Mouse (Mus musculus) left cerebral cortex, adult 9 months (tissue): ENCODE results near the gene Slc6a3.

Source experiments
- DNase-seq, 2 experiments: peaks; one replicate each; pipeline ENCODE4 v3.0.0; 2022; ENCODE audit warnings: low spot score in 2 of 2

The Slc6a3 gene

DNA sequence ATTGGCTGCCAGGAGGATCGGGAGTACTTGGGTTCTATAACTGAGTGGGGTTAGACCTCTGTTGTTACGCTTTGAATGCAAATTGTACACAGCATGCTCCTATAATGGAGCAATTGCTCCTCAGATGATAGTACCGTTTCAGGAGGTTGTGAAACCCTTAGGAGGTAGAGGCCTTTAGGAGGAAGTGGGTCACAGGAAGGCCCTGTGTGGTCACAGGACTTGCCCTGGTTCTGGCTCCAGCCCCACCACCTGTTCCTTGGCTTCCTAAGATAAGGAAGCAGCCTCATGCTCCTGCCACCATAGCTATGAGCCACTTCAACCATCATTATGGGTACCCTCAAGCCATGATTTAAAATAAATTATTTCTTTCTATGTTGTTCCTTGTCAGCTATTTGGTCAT, 54.9 kb downstream of the Slc6a3 start:
- no peak for DNase-seq

GRCm38 (mm10) chr13:73592546-73592945, 56.0 kb downstream of the Slc6a3 start:
- no peak for DNase-seq

DNA sequence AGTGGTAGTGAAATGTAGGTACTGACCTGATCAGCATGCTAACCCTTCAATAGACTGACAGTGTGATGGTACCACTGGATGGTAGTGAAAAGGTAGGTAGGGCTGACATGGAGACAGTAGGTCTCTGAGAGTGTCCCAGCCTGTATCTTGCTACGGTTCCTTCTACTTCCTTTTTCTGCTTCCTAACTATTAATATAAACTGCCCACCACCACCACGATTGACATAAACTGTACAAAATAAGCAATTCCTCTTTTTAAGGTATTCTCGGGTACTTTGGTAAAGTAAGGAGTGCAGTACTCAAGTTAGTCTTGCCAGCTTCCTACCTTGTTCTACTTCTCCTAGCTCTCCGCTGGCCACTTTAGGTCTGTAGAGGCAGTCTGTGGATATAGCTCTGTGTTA, 59.7 kb downstream of the Slc6a3 start:
- no peak for DNase-seq

GRCm38 (mm10) chr13:73600217-73600616, 63.7 kb downstream of the Slc6a3 start:
- no peak for DNase-seq

- DNase-seq = no peak
Measured at GRCm38 (mm10) chr13:73603046-73603445, 66.5 kb downstream of the Slc6a3 start.

DNA sequence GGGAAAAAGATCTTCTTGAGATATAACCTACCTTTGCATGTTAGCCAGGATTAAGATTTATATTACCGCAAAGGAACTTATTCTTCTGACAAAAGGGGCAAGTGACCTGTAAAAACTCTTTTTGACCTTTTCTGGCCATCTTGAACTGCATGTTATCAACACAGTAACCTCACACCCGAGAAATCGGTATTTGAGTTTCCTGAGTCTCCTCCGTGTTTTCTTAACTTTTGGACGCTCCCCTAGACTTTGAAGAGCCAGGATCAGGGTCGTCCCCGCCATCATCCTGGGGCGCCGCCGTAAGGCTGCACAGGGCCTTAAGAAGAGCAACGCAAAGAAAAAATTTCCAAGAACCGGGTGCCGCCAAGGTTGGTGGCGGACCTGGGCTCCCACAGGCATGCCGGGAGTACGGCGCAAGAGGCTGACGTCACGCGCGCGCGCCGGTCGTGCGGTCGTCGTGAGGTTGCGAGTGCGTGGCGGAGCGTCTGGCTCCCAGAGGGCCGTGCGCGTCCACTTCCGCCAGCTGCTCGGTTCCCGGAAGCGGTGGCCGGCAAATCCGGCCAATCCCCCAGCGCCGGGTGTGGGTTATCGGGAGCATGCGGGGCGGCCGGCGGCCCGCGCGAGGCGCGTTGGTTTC, 67.1 kb downstream of the Slc6a3 start, which contains the start of gene Clptm1l:
Gene Clptm1l, plus strand, starts transcription at position 485 of the 634 bp plus-strand sequence.
- peak; percentile 92 to 97 for DNase-seq

GRCm38 (mm10) chr13:73604156-73604957, 67.8 kb downstream of the Slc6a3 start:
- peak in 1 of 2 experiments; percentile 31 for DNase-seq

DNA sequence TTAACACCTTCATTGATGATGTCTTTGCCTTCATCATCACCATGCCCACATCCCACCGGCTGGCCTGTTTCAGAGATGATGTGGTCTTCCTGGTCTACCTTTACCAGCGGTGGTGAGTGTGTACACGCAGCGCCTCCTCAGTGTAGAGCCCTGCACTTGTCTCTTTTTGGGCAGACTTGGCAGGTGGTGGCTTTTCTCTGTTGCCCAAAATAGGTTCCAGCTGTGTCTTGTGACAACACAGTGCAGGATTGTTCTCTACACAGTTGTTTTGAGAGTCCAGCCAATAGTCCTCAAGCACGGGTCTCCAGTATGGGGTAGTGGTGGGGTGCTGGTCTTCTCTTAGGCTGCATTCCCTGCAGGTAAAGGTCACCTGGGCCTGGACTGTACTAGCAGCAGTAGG, 81.9 kb downstream of the Slc6a3 start:
- DNase-seq = no peak

DNA sequence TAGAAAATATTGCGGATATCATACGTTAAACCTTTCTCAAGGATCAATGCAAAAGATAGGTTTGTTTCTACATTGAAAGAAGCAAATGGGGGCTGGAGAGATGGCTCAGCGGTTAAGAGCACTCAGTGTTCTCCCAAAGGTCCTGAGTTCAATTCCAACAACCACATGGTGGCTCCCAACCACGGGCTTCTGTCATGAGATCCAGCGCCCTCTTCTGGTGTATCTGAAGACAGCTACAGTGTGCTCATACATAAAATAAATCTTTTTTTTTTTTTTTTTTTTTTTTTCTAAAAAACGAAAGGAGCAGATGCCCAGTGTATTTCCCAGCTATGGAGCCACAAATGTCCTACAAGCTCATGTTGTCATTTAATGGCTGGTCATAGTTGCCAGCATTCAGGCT, 84.1 kb downstream of the Slc6a3 start:
- DNase-seq = no peak

DNA sequence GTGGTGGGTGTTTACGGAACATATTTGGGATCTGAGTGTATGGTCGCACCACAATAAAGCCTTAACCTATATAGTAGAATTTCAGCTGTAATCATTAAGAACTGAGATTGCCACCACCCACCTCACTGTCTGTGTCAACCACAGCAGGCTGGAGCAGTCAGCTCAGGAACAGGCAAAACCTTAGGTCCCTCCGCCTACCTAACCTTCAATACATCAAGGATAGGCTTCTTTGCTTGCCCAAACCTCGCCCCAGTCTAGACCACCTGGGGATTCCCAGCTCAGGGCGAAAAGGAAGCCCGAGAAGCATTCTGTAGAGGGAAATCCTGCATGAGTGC, 89.8 kb downstream of the Slc6a3 start:
- DNase-seq = no peak

DNA sequence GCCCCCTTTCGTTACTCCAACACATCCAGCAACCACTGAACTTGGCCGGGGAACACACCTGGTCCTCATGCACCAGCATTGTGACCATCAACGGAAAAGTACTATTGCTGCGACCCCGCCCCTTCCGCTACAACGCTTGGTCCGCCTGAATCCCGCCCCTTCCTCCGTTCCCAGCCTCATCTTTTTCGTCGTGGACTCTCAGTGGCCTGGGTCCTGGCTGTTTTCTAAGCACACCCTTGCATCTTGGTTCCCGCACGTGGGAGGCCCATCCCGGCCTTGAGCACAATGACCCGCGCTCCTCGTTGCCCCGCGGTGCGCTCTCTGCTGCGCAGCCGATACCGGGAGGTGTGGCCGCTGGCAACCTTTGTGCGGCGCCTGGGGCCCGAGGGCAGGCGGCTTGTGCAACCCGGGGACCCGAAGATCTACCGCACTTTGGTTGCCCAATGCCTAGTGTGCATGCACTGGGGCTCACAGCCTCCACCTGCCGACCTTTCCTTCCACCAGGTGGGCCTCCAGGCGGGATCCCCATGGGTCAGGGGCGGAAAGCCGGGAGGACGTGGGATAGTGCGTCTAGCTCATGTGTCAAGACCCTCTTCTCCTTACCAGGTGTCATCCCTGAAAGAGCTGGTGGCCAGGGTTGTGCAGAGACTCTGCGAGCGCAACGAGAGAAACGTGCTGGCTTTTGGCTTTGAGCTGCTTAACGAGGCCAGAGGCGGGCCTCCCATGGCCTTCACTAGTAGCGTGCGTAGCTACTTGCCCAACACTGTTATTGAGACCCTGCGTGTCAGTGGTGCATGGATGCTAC, 90.4 kb downstream of the Slc6a3 start, which contains the start of gene Tert:
Gene Tert, plus strand, starts transcription at position 167 of the 805 bp plus-strand sequence.
- DNase-seq = peak in 1 of 2 experiments; percentile 43
